Mouse (Mus musculus) embryo, embryonic 11 days (tissue): Measurements from ENCODE around the gene Glrb.

Experiments
- DNase-seq: peaks from one replicate; pipeline ENCODE4 v3.0.0-alpha.2; 2015

The Glrb gene

GRCm38 (mm10) chr3:80818619-80819018, 94.8 kb downstream of the Glrb start:
- no peak for DNase-seq

- no peak for DNase-seq
Measured at GRCm38 (mm10) chr3:80813734-80814133, 99.7 kb downstream of the Glrb start.

GRCm38 (mm10) chr3:80812237-80812636, 101.2 kb downstream of the Glrb start:
- DNase-seq, result no peak

- DNase-seq, result peak; percentile 53
Measured at GRCm38 (mm10) chr3:80805327-80805726, 108.1 kb downstream of the Glrb start.

- DNase-seq, result no peak
Measured at GRCm38 (mm10) chr3:80803811-80804210, 109.6 kb downstream of the Glrb start.

- DNase-seq, result no peak
Measured at GRCm38 (mm10) chr3:80803211-80803610, 110.2 kb downstream of the Glrb start.

- DNase-seq, result peak; percentile 93
Measured at GRCm38 (mm10) chr3:80802596-80803081, 110.8 kb downstream of the Glrb start, which contains the start of gene Gria2. TSS of gene Gria2 (minus strand) at chr3:80802835.

- DNase-seq, result no peak
Measured at GRCm38 (mm10) chr3:80801827-80802310, 111.6 kb downstream of the Glrb start.

GRCm38 (mm10) chr3:80800995-80801826, 112.2 kb downstream of the Glrb start:
- peak; percentile 67 for DNase-seq

GRCm38 (mm10) chr3:80800299-80800994, 113.0 kb downstream of the Glrb start:
- DNase-seq, result peak; percentile 63

GRCm38 (mm10) chr3:80797935-80798334, 115.5 kb downstream of the Glrb start:
- no peak for DNase-seq

- DNase-seq, result no peak
Measured at GRCm38 (mm10) chr3:80796764-80797163, 116.7 kb downstream of the Glrb start.

GRCm38 (mm10) chr3:80795284-80795683, 118.2 kb downstream of the Glrb start:
- no peak for DNase-seq
